Mouse (Mus musculus) hindbrain, embryonic 16.5 days (tissue): Measurements from ENCODE around the gene Aven. TPM values are rescaled to one million over a fixed set of nuclear protein-coding genes. Genes with fewer than 3 reads are reported as not detected.

Experiments used
- ATAC-seq: fragments of 200-750 bp; cut with Nextera tagmentation; 2 replicates; pipeline ENCODE4 v1.8.0; 2017; ENCODE audit warnings: moderate TSS enrichment, moderate library complexity
- H3K27ac ChIP-seq: fragments of 300-500 bp; sonication (generic); 2 replicates; pipeline ENCODE4 v1.5.1; 2014; ENCODE audit warnings: low read depth, mild to moderate bottlenecking, control low read depth, low read length, moderate library complexity
- H3K27me3 ChIP-seq: fragments of 300-500 bp; sonication (generic); replicated peaks from 2 replicates; pipeline ENCODE4 v1.6.1; 2014; ENCODE audit warnings: low read length; ENCODE audit not compliant: control insufficient read depth, insufficient read depth
- H3K36me3 ChIP-seq: fragments of 300-500 bp; sonication (generic); 2 replicates; pipeline ENCODE4 v1.6.1; 2014; ENCODE audit warnings: mild to moderate bottlenecking, low read length, moderate library complexity, mixed read lengths; ENCODE audit not compliant: control insufficient read depth, insufficient read depth
- H3K4me1 ChIP-seq: fragments of 300-500 bp; sonication (generic); 2 replicates; pipeline ENCODE4 v1.6.1; 2014; ENCODE audit warnings: low read depth, low read length; ENCODE audit not compliant: control insufficient read depth, insufficient read depth
- H3K4me2 ChIP-seq: fragments of 300-500 bp; sonication (generic); 2 replicates; pipeline ENCODE4 v1.6.1; 2014; ENCODE audit warnings: mild to moderate bottlenecking, low read length, control low read depth, moderate library complexity
- H3K4me3 ChIP-seq: fragments of 300-500 bp; sonication (generic); 2 replicates; pipeline ENCODE4 v1.5.1; 2014; ENCODE audit warnings: mild to moderate bottlenecking, low read length, control low read depth, moderate library complexity
- H3K9ac ChIP-seq: fragments of 300-500 bp; sonication (generic); 2 replicates; pipeline ENCODE4 v1.6.1; 2014; ENCODE audit warnings: low read depth, mild to moderate bottlenecking, control low read depth, low read length, moderate library complexity
- H3K9me3 ChIP-seq: fragments of 300-500 bp; sonication (generic); 2 replicates; pipeline ENCODE4 v1.6.1; 2014; ENCODE audit warnings: mild to moderate bottlenecking, low read length, moderate library complexity; ENCODE audit not compliant: control insufficient read depth
- WGBS: fragments of 180-500 bp; shearing (Covaris S2); extraction: QIAGEN DNeasy Blood & Tissue Kit; methylation state at CpG from one replicate; pipeline ENCODE4 v1.1.7; 2014; 5-methylcytosine and 5-hydroxymethylcytosine counted together
- polyA plus RNA-seq: library from polyadenylated mRNA; unstranded; fragments of >200 nt; fragmentation: Nextera tagmentation; extraction: Ambion mirVana; gene quantifications from 2 replicates; pipeline ENCODE4 v1.2.1, GENCODE M21; 2015

The Aven gene
- polyA plus RNA-seq, 1 experiment from 2014 or later = 2.2 TPM

DNA sequence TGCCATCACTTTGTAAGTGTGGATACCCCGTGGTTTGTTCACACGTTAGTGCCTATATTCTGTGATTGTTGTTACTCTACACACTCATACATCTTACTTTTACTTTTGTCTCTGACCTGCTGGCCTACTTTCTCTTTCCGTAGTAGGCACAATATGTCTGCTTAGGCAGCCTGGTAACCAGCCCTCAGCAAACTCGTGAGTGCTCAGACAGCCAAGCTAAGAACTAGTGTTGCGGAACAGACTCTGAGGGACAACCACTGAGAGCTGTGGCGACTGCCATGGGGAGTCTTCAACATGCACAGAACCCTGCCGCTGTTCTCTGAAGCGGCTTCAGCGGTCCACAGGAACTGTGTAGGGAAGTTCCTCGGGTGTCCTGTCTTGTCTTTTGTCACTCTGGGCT, 107.5 kb downstream of the Aven start:
- Histone ChIP-seq H3K27me3 (no peaks in the 10 kb centered on the region), H3K4me2 (no peak overlapping the region), H3K4me3 (no peak overlapping the region), H3K9me3 (no peaks in the 10 kb centered on the region), H3K27ac (no peak overlapping the region), H3K9ac (no peak overlapping the region), H3K36me3 (no peaks in the 10 kb centered on the region), H3K4me1 (no peaks in the 10 kb centered on the region; the same call in 1 of the 2 replicates)
- 52% methylated on average over 10 of the region's 10 CpGs for WGBS
- ATAC-seq = peak; percentile 81; the same call in 1 of the 2 replicates

DNA sequence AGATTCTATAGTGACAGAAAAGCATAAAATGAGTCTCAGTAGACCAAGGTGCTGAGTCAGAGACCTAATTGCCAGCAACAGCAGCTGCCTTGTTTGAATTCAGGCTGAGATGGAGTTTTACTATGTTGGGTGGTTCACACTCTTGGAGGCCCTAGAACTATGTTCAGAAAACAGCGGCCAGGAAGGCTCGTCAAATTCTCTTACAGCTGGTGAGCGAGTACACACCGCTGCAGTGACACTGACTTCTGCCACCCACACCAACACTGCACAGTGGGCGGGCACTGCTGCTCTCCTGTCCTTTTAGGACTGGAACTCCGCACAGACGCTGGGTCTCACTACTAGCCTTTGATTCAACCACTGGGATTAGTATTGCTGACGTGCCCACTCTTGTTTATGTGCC, 109.7 kb downstream of the Aven start:
- H3K27ac ChIP-seq = no peak overlapping the region
- H3K36me3 ChIP-seq = no peaks in the 10 kb centered on the region
- H3K9me3 ChIP-seq = no peaks in the 10 kb centered on the region
- H3K4me1 ChIP-seq = no peaks in the 10 kb centered on the region; the same call in 1 of the 2 replicates
- no peak overlapping the region for H3K4me3 ChIP-seq
- H3K27me3 ChIP-seq = no peaks in the 10 kb centered on the region
- H3K9ac ChIP-seq = no peak overlapping the region
- no peak overlapping the region for H3K4me2 ChIP-seq
- ATAC-seq = no peak
- WGBS = 71% methylated on average over 8 of the region's 8 CpGs

DNA sequence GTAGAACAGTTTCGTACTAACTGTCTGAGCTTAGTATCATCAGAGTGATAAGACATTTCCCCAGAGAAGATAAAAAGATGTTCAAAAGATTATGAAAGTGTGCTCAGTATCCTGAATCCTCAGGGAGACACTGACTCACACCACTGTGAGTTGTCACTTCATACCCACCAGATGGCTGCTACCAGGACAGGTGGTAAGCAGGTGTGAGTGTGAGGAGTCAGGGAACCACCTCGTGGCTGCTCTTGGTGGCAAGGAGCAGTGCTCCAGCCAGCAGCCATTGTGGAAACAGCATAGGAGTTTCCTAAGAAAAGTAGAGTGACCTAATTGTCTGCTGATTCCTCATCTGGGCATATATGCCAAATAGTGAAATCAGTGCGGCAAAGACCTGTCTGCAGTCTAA, 113.8 kb downstream of the Aven start:
- 84% methylated on average over 3 of the region's 3 CpGs for WGBS
- Histone ChIP-seq H3K27ac (no peak overlapping the region), H3K4me1 (no peaks in the 10 kb centered on the region), H3K4me3 (no peak overlapping the region), H3K9ac (no peak overlapping the region), H3K4me2 (no peak overlapping the region), H3K9me3 (no peaks in the 10 kb centered on the region; the same call in 1 of the 2 replicates), H3K27me3 (no peaks in the 10 kb centered on the region), H3K36me3 (no peaks in the 10 kb centered on the region)
- ATAC-seq = no peak

DNA sequence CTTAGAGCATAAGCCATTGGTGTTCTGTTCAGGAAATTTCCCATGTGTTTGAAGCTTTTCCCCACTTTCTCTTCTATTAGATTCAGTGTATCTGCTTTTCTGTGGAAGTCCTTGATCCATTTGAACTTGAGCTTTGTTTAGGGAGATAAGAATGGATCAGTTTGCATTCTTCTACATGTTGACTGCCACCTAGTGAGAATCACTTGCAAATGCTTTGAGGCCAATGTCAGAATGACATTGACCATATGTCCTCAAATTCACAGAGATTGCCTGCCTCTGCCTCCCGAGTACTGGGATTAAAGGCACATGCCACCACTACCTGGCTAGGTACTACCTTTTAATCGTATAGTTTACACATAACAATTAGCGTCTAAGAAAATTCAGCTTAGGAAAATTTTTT, 119.9 kb downstream of the Aven start:
- ATAC-seq = no peak
- Histone ChIP-seq H3K9ac (no peak overlapping the region), H3K27ac (no peak overlapping the region), H3K27me3 (no peaks in the 10 kb centered on the region), H3K4me3 (no peak overlapping the region), H3K4me1 (no peaks in the 10 kb centered on the region), H3K36me3 (no peaks in the 10 kb centered on the region), H3K9me3 (no peaks in the 10 kb centered on the region; the same call in 1 of the 2 replicates), H3K4me2 (no peak overlapping the region)
- 84% methylated on average over 3 of the region's 3 CpGs for WGBS

DNA sequence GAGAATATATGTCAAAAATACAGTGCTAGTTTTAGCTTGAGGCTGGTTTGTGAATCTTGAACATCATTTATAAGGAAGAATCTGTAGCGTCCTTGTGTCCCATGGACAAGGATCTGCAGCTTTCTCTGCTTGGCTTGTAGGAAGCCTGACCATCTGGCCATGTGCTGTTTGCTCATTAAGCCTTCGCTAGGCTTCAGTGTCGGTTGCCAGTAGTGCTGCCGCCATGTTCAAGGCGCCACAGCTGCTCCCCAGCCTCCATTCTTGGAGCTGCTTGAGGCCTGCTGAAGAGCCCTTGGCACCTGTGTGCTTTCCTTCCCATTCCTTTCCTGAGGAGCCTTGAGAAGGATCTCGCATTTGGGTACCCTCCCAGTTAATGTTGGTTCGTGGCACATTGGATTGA, 121.6 kb downstream of the Aven start:
- no peak overlapping the region for H3K27ac ChIP-seq
- H3K27me3 ChIP-seq = no peaks in the 10 kb centered on the region
- 89% methylated on average over 7 of the region's 7 CpGs for WGBS
- ATAC-seq = no peak
- no peak overlapping the region for H3K4me2 ChIP-seq
- no peak overlapping the region for H3K9ac ChIP-seq
- H3K4me1 ChIP-seq = no peaks in the 10 kb centered on the region
- H3K36me3 ChIP-seq = no peaks in the 10 kb centered on the region
- H3K9me3 ChIP-seq = no peaks in the 10 kb centered on the region; the same call in 1 of the 2 replicates
- H3K4me3 ChIP-seq = no peak overlapping the region

DNA sequence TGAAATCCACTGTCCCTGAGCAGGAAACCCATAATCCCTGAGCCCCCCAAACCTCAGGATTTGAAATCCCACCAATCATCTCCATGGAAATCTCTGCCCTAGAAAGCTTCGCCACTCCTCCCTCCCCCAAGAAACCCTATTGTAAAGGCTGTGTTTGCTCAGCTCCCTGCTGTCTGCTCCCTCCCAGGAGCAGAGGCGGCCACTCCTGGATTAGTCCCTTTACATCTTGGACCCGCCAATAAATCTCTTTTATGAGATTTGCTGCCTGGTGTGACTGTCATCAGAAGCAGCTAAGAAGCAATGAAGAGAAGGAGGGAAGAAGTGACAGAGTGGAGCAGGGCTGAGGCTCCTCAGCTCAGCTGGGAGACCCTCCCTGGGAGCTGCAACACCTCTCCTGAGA, 124.4 kb downstream of the Aven start:
- 21% methylated on average over 3 of the region's 3 CpGs for WGBS
- H3K9me3 ChIP-seq = no peaks in the 10 kb centered on the region
- no peaks in the 10 kb centered on the region for H3K36me3 ChIP-seq
- H3K27me3 ChIP-seq = no peaks in the 10 kb centered on the region
- H3K9ac ChIP-seq = no peak overlapping the region
- ATAC-seq = no peak
- no peak overlapping the region for H3K4me3 ChIP-seq
- no peak overlapping the region for H3K27ac ChIP-seq
- H3K4me1 ChIP-seq = no peaks in the 10 kb centered on the region
- no peak overlapping the region for H3K4me2 ChIP-seq

DNA sequence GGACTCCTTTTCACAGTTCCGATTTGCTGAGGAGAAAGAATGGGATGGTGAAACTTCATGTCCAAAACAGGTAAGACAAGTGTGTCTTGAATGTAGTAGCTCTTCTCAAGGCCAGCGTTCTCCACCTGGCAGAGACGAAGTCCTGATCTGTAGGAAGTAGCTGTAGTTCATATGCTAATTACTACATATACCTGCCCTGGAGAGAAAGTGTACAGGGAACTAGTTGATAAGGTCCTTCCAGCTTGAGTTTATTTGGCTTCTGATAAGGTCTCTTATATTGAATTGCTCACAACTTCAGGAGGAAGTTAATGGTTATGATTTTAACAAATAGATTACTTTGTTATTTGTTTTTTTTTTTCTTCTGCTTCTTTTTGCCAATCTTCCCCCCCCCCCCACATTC, 132.4 kb downstream of the Aven start:
- Histone ChIP-seq H3K4me1 (no peaks in the 10 kb centered on the region), H3K36me3 (no peaks in the 10 kb centered on the region), H3K27ac (no peak overlapping the region), H3K9me3 (no peaks in the 10 kb centered on the region), H3K9ac (no peak overlapping the region), H3K4me3 (no peak overlapping the region), H3K27me3 (no peaks in the 10 kb centered on the region), H3K4me2 (no peak overlapping the region)
- no peak for ATAC-seq
- WGBS = 91% methylated on average over 3 of the region's 3 CpGs

DNA sequence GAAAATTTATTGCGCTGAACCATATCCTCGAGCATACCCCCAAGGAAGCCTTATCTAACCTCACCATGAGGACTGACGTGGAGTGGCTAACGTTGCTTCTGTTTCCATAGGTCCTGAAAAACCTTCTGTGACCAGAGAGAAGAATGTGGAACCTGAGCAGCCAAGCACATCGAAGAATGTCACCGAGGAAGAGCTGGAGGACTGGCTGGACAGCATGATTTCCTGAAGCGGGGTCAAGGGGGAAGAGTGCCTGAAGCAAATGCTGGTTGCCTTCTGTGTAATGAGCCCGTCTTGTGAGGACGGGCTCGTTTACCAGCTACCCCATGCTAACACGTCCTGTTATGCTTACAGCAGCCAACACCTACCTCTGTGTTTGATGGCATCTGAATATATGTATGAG, 137.9 kb downstream of the Aven start:
- Histone ChIP-seq H3K4me1 (no peaks in the 10 kb centered on the region), H3K4me2 (no peak overlapping the region), H3K27ac (no peak overlapping the region), H3K4me3 (no peak overlapping the region), H3K9me3 (no peaks in the 10 kb centered on the region), H3K36me3 (0 out of 2 replicates have a peak, but pooled peaks cover 4% of the 10 kb centered on the region), H3K27me3 (no peaks in the 10 kb centered on the region), H3K9ac (no peak overlapping the region)
- 75% methylated on average over 11 of the region's 11 CpGs for WGBS
- ATAC-seq = no peak

DNA sequence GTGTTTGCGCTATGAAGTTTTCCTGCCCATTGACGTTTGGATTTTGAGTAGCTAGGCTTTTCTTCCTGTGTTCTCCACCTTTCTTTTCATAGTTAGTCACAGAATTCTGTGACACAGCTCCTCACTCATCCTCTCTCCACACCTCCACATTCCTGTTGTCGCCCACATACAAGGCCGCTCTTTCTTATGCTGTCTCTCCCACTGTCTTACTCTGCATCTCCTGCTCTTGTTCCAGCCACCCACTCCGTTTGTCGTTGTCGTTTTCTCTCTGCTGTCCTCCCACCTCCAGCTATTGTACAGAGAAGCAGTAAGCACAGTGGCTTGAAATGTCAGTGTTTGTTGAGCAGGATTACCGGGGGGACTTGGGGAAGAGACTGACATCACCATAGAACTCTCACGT, 139.8 kb downstream of the Aven start:
- 87% methylated on average over 9 of the region's 9 CpGs for WGBS
- H3K4me2 ChIP-seq = no peak overlapping the region
- no peak overlapping the region for H3K27ac ChIP-seq
- H3K9me3 ChIP-seq = no peaks in the 10 kb centered on the region
- no peaks in the 10 kb centered on the region for H3K27me3 ChIP-seq
- H3K4me1 ChIP-seq = no peaks in the 10 kb centered on the region
- no peak overlapping the region for H3K4me3 ChIP-seq
- no peak overlapping the region for H3K9ac ChIP-seq
- no peak for ATAC-seq
- 0 out of 2 replicates have a peak, but pooled peaks cover 4% of the 10 kb centered on the region for H3K36me3 ChIP-seq

DNA sequence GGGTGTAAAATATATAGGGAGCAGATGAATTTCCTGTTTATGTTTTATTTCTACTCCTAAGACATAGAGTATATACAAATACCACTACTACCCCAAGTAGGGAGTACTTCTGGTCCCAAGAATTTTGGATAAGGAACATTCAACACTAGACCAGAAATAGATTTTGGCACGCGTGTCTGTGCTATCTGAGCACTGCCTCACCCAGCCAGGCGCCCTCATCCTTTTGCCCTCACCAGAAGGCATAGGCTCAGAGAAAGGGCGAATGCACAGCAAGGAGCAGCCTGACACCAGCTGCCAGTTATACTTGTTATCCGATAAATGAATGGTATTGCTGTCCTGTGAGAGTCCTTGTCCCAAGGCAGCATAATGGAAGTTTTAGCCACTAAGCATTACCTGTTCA, 144.4 kb downstream of the Aven start:
- H3K9me3 ChIP-seq = no peaks in the 10 kb centered on the region
- H3K4me2 ChIP-seq = no peak overlapping the region
- no peak overlapping the region for H3K27ac ChIP-seq
- ATAC-seq = no peak
- H3K9ac ChIP-seq = no peak overlapping the region
- 93% methylated on average over 5 of the region's 5 CpGs for WGBS
- H3K4me3 ChIP-seq = no peak overlapping the region
- 0 out of 2 replicates have a peak, but pooled peaks cover 4% of the 10 kb centered on the region for H3K36me3 ChIP-seq
- no peaks in the 10 kb centered on the region for H3K27me3 ChIP-seq
- H3K4me1 ChIP-seq = no peaks in the 10 kb centered on the region
